21 mouse cellular contexts compared by ENCODE assay signal in genomic region chr19:32194074-32194473, GRCm38 (mm10).
DNase-seq lines count a peak whose midpoint lies in the region; ATAC-seq and TF ChIP-seq lines count a peak whose summit lies in the region.
"Had no signal": no experiment of that assay in that cellular context is flagged by ENCODE, and none has a peak within 500 bp of the region (broad histone marks: within the 10 kb centered on the region; RNA-seq: fewer than 3 reads in every experiment).

No protein-coding gene starts in this region.

- no peak for TF ChIP-seq CTCF in gastrocnemius, adult 2 months (IDR thresholded peaks at IDR 0.05)
- no peak for TF ChIP-seq CTCF in intestine, postnatal 0 days (IDR thresholded peaks at IDR 0.05; ENCODE audit: low read depth)
- TF ChIP-seq CTCF in small intestine, adult 2 months (IDR thresholded peaks at IDR 0.05; ENCODE audit: extremely low read depth, insufficient read length, insufficient replicate concordance, low read depth, low read length), result no peak

- H3K4me3 ChIP-seq in gastrocnemius, adult 2 months, result no peak overlapping the region
- no peak overlapping the region for H3K4me3 ChIP-seq in intestine, postnatal 0 days (ENCODE audit: low read depth, low read length)
- no peak overlapping the region for H3K4me3 ChIP-seq in intestine, embryonic 16.5 days (ENCODE audit: low read length)
- no peak overlapping the region for H3K4me3 ChIP-seq in kidney, embryonic 15.5 days (replicated peaks)
- H3K4me3 ChIP-seq in small intestine, adult 2 months (ENCODE audit: low read depth, low read length), result no peak overlapping the region
- H3K4me3 ChIP-seq: embryonic facial prominence, embryonic 13.5 days; forebrain, embryonic 10.5 days; heart, adult 2 months; hindbrain, embryonic 10.5 days had no signal

- H3K4me2 ChIP-seq in intestine, postnatal 0 days (replicated peaks; ENCODE audit: low read depth), result no peak overlapping the region
- no peak overlapping the region for H3K4me2 ChIP-seq in intestine, embryonic 16.5 days (ENCODE audit: low read depth, low read length)
- no peak overlapping the region for H3K4me2 ChIP-seq in kidney, embryonic 15.5 days
- H3K4me2 ChIP-seq: embryonic facial prominence, embryonic 13.5 days; hindbrain, embryonic 14.5 days had no signal

- 79% methylated on average over 3 of the region's 3 CpGs for WGBS in intestine, postnatal 0 days
- WGBS in intestine, embryonic 16.5 days, result 91% methylated on average over 3 of the region's 3 CpGs
- WGBS in kidney, embryonic 15.5 days, result 93% methylated on average over 3 of the region's 3 CpGs
- WGBS in small intestine, adult 2 months, result 74% methylated on average over 3 of the region's 3 CpGs

- peaks cover 7% of the 10 kb centered on the region for H3K4me1 ChIP-seq in intestine, postnatal 0 days (replicated peaks; ENCODE audit: control insufficient read depth, insufficient read depth, low read length)
- peaks cover 4% of the 10 kb centered on the region; the same call in 1 of the 2 replicates for H3K4me1 ChIP-seq in intestine, embryonic 16.5 days (ENCODE audit: control insufficient read depth, insufficient read depth, low read length)
- H3K4me1 ChIP-seq in kidney, embryonic 15.5 days, result peaks cover 13% of the 10 kb centered on the region
- H3K4me1 ChIP-seq in small intestine, adult 2 months (ENCODE audit: control insufficient read depth, insufficient read depth, insufficient read length, low read length), result peaks cover 10% of the 10 kb centered on the region; the same call in 1 of the 2 replicates

- DNase-seq in gastrocnemius, adult 2 months, result no peak
- no peak for DNase-seq in gastrocnemius, postnatal 4 days (ENCODE audit: low spot score in 2 of 2)
- DNase-seq in kidney, adult 9 months, result peak; percentile 75
- DNase-seq: adrenal gland, postnatal 10 days; B cell, adult 2 months; cerebellum, adult 11-12 months; cerebellum, adult 9-11 months; cerebellum, postnatal 36 days; gastrocnemius, postnatal 36 days; heart, postnatal 10 days had no signal

- H3K9ac ChIP-seq in intestine, postnatal 0 days (ENCODE audit: low read depth, low read length), result no peak overlapping the region
- no peak overlapping the region for H3K9ac ChIP-seq in intestine, embryonic 16.5 days (ENCODE audit: low read depth, low read length)
- H3K9ac ChIP-seq in kidney, embryonic 15.5 days, result no peak overlapping the region
- H3K9ac ChIP-seq: embryonic facial prominence, embryonic 13.5 days; hindbrain, embryonic 14.5 days had no signal

- ATAC-seq in intestine, postnatal 0 days, result peak; percentile 58
- ATAC-seq in intestine, embryonic 16.5 days, result no peak
- no peak for ATAC-seq in kidney, embryonic 15.5 days (replicated peaks; ENCODE audit: low FRiP score)
- ATAC-seq: CD4-positive, CD25-positive, alpha-beta regulatory T cell, adult 4 months; forebrain, embryonic 14.5 days had no signal

- H3K9me3 ChIP-seq in intestine, postnatal 0 days (ENCODE audit: control insufficient read depth), result no peaks in the 10 kb centered on the region
- H3K9me3 ChIP-seq in intestine, embryonic 16.5 days (ENCODE audit: control insufficient read depth, low read length), result no peaks in the 10 kb centered on the region
- no peaks in the 10 kb centered on the region for H3K9me3 ChIP-seq in kidney, embryonic 15.5 days (replicated peaks)
- H3K9me3 ChIP-seq: embryonic facial prominence, embryonic 13.5 days; forebrain, embryonic 10.5 days; hindbrain, embryonic 10.5 days had no signal

- no peak for TF ChIP-seq POLR2A in small intestine, adult 2 months (IDR thresholded peaks at IDR 0.05; ENCODE audit: low read depth, low read length)

- intact Hi-C loops in gastrocnemius, adult 2 months (cut with DNase I), result no loop called here

- H3K36me3 ChIP-seq in intestine, postnatal 0 days (ENCODE audit: control insufficient read depth, insufficient read depth), result no peaks in the 10 kb centered on the region
- H3K36me3 ChIP-seq in intestine, embryonic 16.5 days (ENCODE audit: control insufficient read depth, insufficient read depth, low read length), result no peaks in the 10 kb centered on the region
- no peaks in the 10 kb centered on the region; the same call in 1 of the 2 replicates for H3K36me3 ChIP-seq in kidney, embryonic 15.5 days
- peaks cover 2% of the 10 kb centered on the region; the same call in 1 of the 2 replicates for H3K36me3 ChIP-seq in small intestine, adult 2 months (ENCODE audit: control insufficient read depth, insufficient read depth, low read length)
- H3K36me3 ChIP-seq: embryonic facial prominence, embryonic 13.5 days; forebrain, embryonic 10.5 days; hindbrain, embryonic 10.5 days had no signal

- H3K27me3 ChIP-seq in intestine, postnatal 0 days (replicated peaks; ENCODE audit: control insufficient read depth, insufficient read depth, low read length), result no peaks in the 10 kb centered on the region
- no peaks in the 10 kb centered on the region for H3K27me3 ChIP-seq in intestine, embryonic 16.5 days (replicated peaks; ENCODE audit: control insufficient read depth, insufficient read depth, low read length)
- H3K27me3 ChIP-seq in kidney, embryonic 15.5 days, result no peaks in the 10 kb centered on the region
- no peaks in the 10 kb centered on the region for H3K27me3 ChIP-seq in small intestine, adult 2 months (ENCODE audit: control insufficient read depth, insufficient read depth, low read length)
- H3K27me3 ChIP-seq: embryonic facial prominence, embryonic 13.5 days had no signal

- H3K27ac ChIP-seq in gastrocnemius, adult 2 months, result peak overlapping the region; percentile 93
- H3K27ac ChIP-seq in intestine, postnatal 0 days (ENCODE audit: low read depth, low read length), result peak overlapping the region; percentile 57; the same call in 1 of the 2 replicates
- H3K27ac ChIP-seq in intestine, embryonic 16.5 days (ENCODE audit: low read length), result no peak overlapping the region
- no peak overlapping the region for H3K27ac ChIP-seq in kidney, embryonic 15.5 days
- 0 out of 2 replicates have a peak overlapping the region, but pooled peaks have one; percentile 29 for H3K27ac ChIP-seq in small intestine, adult 2 months (ENCODE audit: insufficient read depth, low read depth, low read length)
- H3K27ac ChIP-seq: embryonic facial prominence, embryonic 13.5 days; forebrain, embryonic 10.5 days; hindbrain, embryonic 10.5 days; hindbrain, embryonic 14.5 days had no signal

Comparison
In these comparisons a context has a peak if more than half of its experiments do, and no peak if none do; other contexts are left out.
1. H3K27ac ChIP-seq: peak in gastrocnemius, adult 2 months (single experiment), intestine, postnatal 0 days (single experiment) and small intestine, adult 2 months (single experiment); none in intestine, embryonic 16.5 days (single experiment) and kidney, embryonic 15.5 days (single experiment).